Mouse (Mus musculus) yolk sac, embryonic 10.5 days (tissue): ENCODE measurements around the gene Sos1.
A peak's percentile ranks its signal among the peaks of the same experiment; 100 is the strongest.

Experiments
- DNase-seq: peaks from one replicate; pipeline ENCODE4 v3.0.0-alpha.2; 2017; ENCODE audit warnings: low spot score

Gene Sos1

GRCm38 (mm10) chr17:80480031-80480854 is at the start of gene Sos1:
Gene Sos1, minus strand, starts transcription at chr17:80480453.
- peak; percentile 97 for DNase-seq

DNA sequence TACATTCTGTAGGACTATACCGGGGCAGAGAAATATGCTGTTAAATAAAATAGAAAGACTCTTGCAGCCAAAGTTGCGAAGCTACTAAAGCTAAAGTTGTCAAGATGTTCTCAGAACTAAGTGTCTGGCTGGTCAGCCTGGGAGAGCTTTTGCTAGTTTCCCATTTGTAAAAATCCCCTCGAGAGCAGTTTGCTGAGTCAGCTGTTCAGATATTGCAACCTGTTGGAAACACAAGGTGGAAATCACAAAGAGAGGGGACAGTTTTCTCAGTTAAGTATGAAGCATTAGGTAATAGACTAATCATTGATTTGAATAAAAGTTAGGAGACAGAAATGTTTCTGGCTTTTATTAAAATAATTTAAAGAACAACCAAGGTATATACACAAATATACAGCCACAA is 43.0 kb upstream of the Sos1 start:
- DNase-seq = no peak

GRCm38 (mm10) chr17:80522229-80522556 is 41.9 kb upstream of the Sos1 start:
- DNase-seq = no peak

DNA sequence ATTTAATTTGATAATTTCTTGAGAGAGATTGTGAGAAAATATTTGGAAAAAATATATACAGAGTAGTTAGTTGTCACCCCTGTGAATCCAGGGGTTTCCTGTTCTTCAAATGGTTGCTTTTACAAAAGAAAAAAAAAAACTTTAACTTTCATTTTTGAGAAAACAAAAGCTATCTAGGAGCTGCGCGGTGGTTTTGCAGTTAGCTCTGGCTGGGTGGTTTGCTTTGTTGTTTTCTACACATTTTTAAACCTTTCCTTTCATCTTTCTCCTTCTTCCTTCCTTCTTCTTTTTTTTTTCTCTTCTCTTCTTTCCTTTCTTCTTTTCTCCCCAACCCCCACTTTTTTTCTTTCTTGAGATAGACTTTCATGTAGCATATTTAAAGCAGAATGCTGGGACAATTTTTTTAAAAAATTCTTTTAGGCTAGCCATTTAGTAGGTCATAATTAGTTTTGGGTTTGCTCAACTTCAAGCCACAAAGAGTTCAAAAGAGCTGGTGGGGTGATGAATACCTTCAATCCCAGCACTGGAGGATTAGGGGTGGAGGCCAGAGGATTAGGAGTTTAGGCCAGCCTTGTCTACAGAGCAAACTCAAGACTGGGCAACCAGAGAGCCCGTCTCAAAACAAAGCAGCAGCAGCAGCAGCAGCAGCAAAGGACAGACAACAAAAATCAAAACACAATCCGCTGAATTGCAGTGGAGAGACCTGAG is 41.4 kb upstream of the Sos1 start:
- no peak for DNase-seq

DNA sequence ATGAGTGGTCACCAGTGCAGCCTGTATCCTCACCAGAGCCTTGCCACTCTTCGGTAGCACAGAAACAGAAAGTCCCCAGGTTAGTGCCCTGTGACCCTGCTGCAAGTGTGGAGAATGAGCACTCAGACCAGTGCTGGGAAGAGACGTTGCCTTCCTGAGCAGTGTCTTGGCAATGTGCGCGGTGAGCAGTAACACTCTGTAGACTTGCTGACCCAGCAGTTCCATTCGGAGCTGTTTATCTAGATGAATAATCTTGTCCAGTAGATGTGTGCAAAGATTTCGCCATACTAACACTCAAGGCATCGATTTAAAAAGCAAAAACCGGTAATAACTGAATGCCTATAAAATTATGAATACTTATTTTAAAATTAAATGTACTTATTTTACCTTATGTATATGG is 40.3 kb upstream of the Sos1 start:
- peak; percentile 49 for DNase-seq

- DNase-seq = no peak
Observed at GRCm38 (mm10) chr17:80518811-80519210, 38.6 kb upstream of the Sos1 start.

DNA sequence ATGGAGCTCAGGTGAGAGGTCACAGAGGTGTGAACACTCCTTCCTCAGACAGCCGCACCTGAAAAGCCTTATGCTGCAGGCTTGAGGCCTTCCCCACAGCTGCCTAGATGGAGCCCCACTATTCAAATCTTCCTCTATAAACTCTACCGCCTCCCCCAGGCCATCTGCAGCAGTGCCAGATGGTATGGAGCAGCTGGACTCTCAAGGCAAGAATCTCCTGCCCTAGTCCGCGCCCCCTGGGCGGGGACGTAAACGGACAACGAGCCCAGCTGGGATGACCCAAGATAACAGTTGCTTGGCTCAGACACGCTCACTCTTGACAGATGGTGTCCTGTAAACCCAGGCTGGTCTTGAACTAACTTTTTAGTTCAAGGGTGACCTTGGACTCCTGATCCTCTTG is 37.0 kb upstream of the Sos1 start:
- peak; percentile 53 for DNase-seq

GRCm38 (mm10) chr17:80515956-80516355 is 35.7 kb upstream of the Sos1 start:
- DNase-seq = peak; percentile 81

DNA sequence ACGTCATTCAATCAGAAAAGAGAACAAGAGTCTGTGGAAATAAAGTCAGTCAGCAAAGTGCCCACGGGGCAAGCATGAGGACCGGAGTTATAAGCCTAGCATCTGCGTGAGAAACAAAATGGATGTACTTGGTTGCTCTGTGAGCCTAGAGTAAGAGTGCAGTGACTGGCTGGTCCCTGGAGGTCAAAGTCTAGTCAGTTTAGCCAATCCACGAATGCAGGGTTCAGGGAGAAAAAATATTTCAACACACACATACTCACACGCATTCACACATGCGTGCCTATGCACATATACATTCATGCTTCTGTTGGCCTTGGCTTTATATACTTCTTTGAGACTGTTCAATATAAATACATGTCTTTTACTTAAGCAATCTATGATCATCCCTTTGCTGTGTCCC is 35.3 kb upstream of the Sos1 start:
- peak; percentile 48 for DNase-seq

GRCm38 (mm10) chr17:80513766-80514165 is 33.5 kb upstream of the Sos1 start:
- DNase-seq = no peak

DNA sequence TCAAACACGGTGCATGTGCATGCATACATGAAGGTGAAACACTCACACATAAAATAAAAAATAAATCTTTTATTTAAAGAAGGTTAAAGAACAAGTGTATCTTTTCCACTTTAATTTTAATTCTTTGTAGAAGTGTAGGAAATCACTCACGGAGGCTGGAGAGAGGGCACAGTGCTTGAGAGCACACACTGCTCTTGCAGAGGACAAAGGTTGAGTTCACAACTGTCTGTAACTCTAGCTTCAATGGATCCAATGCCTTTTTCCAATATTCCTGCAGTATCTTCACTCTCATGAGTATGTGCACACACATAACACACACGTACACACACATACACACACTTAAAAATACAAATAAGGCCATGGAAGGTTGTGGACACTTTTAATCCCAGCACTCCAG is 30.2 kb upstream of the Sos1 start:
- DNase-seq = no peak

- peak; percentile 75 for DNase-seq
Observed at GRCm38 (mm10) chr17:80509494-80510458, 29.5 kb upstream of the Sos1 start.

DNA sequence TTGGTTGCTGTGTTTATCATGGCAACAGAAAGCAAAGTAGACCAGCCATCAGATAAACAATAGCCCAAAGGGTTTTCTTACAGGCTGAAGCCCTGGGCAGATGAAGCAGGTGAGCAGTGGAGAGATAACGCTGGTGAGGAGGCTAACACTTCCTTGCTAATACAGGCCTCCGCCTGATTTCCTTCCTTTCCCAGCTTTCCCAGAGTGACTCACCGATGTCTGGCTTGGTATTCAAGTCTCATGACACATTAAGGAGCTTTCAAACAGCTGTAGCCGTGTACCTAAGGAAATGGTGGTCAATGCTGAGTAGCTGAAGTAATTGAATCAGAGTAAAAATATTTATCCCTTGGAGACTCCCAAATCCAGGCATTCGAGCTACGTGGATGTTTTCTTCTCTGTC is 25.5 kb upstream of the Sos1 start:
- no peak for DNase-seq

GRCm38 (mm10) chr17:80505342-80505741 is 25.1 kb upstream of the Sos1 start:
- no peak for DNase-seq

- no peak for DNase-seq
Observed at GRCm38 (mm10) chr17:80501805-80502172, 21.5 kb upstream of the Sos1 start.

DNA sequence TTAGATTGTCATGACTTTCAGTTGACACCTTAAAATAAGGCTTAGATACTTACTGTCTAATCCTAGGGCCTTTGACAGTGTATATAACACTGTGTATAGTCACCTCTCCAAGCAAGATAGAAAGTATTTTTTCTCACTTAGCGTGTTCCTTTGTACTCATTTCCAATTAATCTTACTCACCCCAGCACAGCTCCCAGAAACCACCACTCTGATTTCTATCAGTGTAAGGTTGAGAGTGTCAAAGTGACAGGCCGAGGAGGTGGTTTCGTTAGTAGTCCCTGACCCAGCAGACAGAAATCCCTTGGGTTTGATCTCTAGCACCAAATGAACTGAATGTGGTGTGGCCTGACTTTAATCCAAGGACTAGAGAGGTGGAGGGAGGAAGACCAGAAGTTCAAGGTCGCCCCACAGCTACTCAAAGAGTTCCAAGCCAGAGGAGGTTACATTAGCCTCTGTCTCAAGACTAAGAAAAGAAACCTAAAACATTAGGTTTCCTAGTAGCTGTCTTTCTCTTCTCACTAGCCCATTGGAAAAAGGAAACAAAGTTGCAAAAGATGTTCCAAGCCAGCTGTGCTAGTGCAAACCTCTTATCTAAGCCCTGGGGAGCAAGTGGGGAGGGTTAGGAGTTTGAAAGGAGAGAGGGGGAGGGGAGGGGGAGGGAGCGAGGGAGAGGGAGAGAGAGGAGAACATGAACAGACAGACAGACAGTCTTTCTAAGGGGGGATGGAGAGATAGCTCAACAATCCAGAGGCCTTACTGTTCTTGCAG is 21.0 kb upstream of the Sos1 start:
- DNase-seq = no peak

GRCm38 (mm10) chr17:80500025-80500424 is 19.8 kb upstream of the Sos1 start:
- DNase-seq = no peak

DNA sequence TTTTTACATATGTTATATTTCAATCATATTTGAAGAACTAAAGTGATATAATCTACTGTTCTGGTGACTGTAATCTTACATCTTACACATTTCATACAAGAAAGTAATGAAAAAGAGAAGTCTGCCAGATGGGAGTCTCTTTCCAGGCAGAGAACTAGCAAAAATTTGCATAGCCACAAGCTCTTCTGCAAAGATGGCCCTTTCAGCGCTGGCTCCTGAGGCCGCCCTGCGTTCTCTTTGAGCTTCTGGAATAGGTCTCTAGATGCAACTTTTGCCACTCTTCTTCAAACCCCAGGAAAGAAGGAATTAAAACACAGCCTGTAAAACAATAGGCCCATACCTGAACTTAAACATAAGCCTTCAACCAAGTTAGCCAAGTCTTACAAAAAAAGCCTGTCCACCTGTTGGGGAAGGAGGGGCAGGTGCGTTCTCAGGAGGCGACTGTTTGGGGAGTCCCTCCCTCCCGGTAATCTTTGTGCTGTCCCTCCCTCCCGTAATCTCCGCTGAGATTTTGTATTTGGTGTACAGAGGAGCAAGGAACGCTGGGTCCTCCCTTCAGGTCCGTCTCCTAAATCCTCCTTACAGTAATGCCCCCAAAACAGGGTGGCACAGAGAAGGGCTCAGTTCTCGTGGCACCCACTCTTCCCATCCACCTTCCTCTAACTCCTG is 18.5 kb upstream of the Sos1 start:
- no peak for DNase-seq

DNA sequence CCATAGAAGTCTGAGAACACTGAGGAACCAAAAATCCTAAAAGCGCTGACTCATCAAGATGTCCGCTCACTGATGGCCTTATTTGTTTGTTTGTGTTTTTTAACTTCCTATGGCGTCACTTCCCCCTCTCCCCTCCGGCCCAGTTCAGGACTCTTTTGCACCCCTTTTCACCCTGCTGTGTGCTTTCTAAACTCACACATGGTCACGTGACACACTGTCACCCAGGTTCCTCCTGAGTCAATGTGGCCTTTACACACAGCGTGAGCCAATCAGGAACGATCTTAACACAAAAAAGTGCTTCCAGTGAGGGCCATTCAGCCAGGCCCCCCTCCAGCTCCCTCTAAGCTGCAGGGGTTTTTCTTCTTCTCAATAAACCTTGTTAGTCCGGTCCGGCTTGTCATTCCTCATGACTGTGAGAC is 16.9 kb upstream of the Sos1 start:
- DNase-seq = no peak

GRCm38 (mm10) chr17:80496607-80497170 is 16.4 kb upstream of the Sos1 start:
- DNase-seq = no peak

- DNase-seq = no peak
Observed at GRCm38 (mm10) chr17:80496185-80496584, 15.9 kb upstream of the Sos1 start.
